Comparison of ENCODE assay signal across 8 mouse cellular contexts in the genomic region with DNA sequence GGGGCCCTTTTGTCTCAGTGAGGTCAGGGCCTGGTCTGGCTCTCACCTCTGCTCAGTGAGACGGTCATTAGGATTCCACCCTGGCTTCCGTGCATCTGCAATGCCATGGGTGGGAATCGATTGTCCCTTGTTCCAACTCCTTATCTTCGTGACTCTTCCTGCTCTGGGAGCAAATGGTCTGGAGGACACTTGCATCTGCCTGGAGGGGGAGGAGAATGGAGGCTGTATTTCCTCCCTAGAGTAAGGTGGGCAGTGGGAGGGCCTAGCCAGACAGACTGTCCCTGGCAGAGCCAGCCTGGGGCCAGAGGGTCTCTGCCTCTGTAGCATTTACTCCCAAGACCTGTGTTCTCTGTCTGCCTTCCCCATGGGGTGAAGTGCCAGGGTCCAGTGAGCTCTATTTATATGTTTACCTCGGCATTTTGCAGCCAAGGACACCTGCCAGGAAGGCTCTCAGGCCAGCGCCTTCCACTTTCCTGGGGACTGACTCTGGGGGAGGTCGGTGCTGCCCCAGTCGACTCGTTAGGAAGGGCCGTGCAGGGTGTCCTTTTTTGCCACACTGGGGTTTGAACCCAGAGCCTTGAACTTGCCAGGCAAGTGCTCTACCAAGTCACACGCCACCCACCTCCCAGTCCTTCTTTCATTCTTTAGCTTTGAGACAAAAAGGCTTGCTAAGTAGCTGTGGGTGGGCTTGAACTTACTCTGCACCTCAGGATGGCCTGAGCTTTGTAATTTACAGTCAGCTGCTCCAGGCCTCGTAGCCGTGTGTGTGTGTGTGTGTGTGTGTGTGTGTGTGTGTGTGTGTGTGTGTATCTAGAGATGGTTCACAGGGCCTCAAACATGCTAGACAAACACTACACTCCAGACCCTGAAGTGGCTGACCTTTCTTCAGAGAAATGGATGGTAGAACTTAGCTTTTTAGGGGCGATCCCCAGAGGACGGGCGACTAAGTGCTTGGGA.
DNase-seq lines count a peak whose midpoint lies in the region; ATAC-seq lines count a peak whose summit lies in the region.

No protein-coding gene starts in this region.

- intact Hi-C loops in heart, postnatal 14 days (cut with DNase I) = no loop called here

- DNase-seq in heart, embryonic 10.5 days (ENCODE audit: low spot score) = no peak
- DNase-seq in heart, postnatal 14 days = no peak
- DNase-seq in liver, embryonic 13.5 days = no peak
- no peak for DNase-seq in thymus, postnatal 10 days (ENCODE audit: low spot score in 2 of 2)
- no peak for DNase-seq in frontal cortex, adult 2 months (ENCODE audit: extremely low spot score in 1 of 2, low spot score in 1 of 2)
- DNase-seq in kidney, postnatal 36 days = no peak

- H3K9ac ChIP-seq in liver, embryonic 13.5 days = peak overlapping the region; percentile 98

- peaks cover 96% of the 10 kb centered on the region for H3K4me1 ChIP-seq in heart, embryonic 10.5 days
- H3K4me1 ChIP-seq in megakaryocyte, embryonic 14.5 days = peaks cover 81% of the 10 kb centered on the region
- H3K4me1 ChIP-seq in liver, embryonic 13.5 days (replicated peaks) = peaks cover 92% of the 10 kb centered on the region

- no peaks in the 10 kb centered on the region for H3K27me3 ChIP-seq in heart, embryonic 10.5 days (ENCODE audit: insufficient read depth, poor library complexity, severe bottlenecking)
- no peaks in the 10 kb centered on the region for H3K27me3 ChIP-seq in megakaryocyte, embryonic 14.5 days (replicated peaks)
- H3K27me3 ChIP-seq in liver, embryonic 13.5 days = no peaks in the 10 kb centered on the region

- WGBS in heart, embryonic 10.5 days = 53% methylated on average over 16 of the region's 16 CpGs
- 53% methylated on average over 16 of the region's 16 CpGs for WGBS in liver, embryonic 13.5 days (ENCODE audit: insufficient replicate concordance)

- no peak for ATAC-seq in megakaryocyte, adult 5-6 weeks (ENCODE audit: poor library complexity, severe bottlenecking)
- no peak for ATAC-seq in liver, embryonic 13.5 days (ENCODE audit: low read depth)

- H3K9me3 ChIP-seq in heart, embryonic 10.5 days = no peaks in the 10 kb centered on the region
- H3K9me3 ChIP-seq in megakaryocyte, embryonic 14.5 days = no peaks in the 10 kb centered on the region
- H3K9me3 ChIP-seq in liver, embryonic 13.5 days (replicated peaks) = no peaks in the 10 kb centered on the region

- peak overlapping the region; percentile 92 for H3K4me2 ChIP-seq in liver, embryonic 13.5 days

- peak overlapping the region; percentile 84 for H3K27ac ChIP-seq in heart, embryonic 10.5 days
- peak overlapping the region; percentile 99 for H3K27ac ChIP-seq in liver, embryonic 13.5 days

- H3K36me3 ChIP-seq in heart, embryonic 10.5 days = no peaks in the 10 kb centered on the region
- H3K36me3 ChIP-seq in megakaryocyte, embryonic 14.5 days (replicated peaks; ENCODE audit: low read length) = peaks cover 88% of the 10 kb centered on the region
- peaks cover 11% of the 10 kb centered on the region; the same call in 1 of the 2 replicates for H3K36me3 ChIP-seq in liver, embryonic 13.5 days

- peak overlapping the region; percentile 22; the same call in 1 of the 2 replicates for H3K4me3 ChIP-seq in heart, embryonic 10.5 days
- H3K4me3 ChIP-seq in megakaryocyte, embryonic 14.5 days (replicated peaks) = peak overlapping the region; percentile 100
- peak overlapping the region; percentile 99 for H3K4me3 ChIP-seq in liver, embryonic 13.5 days (replicated peaks)

Comparison
In these comparisons a context has a peak if more than half of its experiments do, and no peak if none do; other contexts are left out.
1. H3K4me3 ChIP-seq: peak in every context shown above with its lines; median percentile 100 in megakaryocyte, embryonic 14.5 days; 99 in liver, embryonic 13.5 days; 22 in heart, embryonic 10.5 days.